Mouse (Mus musculus): ENCODE measurements around the gene Cdkal1.

Cdkal1 gene

GRCm38 (mm10) chr13:29271451-29271850 lies 584.0 kb downstream of the Cdkal1 start:
- no peak for DNase-seq (ENCODE audit: low spot score in 2 of 2)

GRCm38 (mm10) chr13:29264015-29264711 lies 591.3 kb downstream of the Cdkal1 start:
- no peak for DNase-seq (ENCODE audit: low spot score in 2 of 2)

GRCm38 (mm10) chr13:29262164-29262563 lies 593.3 kb downstream of the Cdkal1 start:
- DNase-seq (ENCODE audit: low spot score in 2 of 2) = no peak

GRCm38 (mm10) chr13:29248535-29248934 lies 606.9 kb downstream of the Cdkal1 start:
- no peak for DNase-seq (ENCODE audit: low spot score in 2 of 2)

GRCm38 (mm10) chr13:29247800-29248199 lies 607.7 kb downstream of the Cdkal1 start:
- no peak for DNase-seq (ENCODE audit: low spot score in 2 of 2)

- DNase-seq (ENCODE audit: low spot score in 2 of 2) = no peak
Measured at GRCm38 (mm10) chr13:29235065-29235464, 620.4 kb downstream of the Cdkal1 start.

GRCm38 (mm10) chr13:29234442-29234841 lies 621.0 kb downstream of the Cdkal1 start:
- peak; percentile 33 to 80 for DNase-seq (ENCODE audit: low spot score in 2 of 2)

- no peak for DNase-seq (ENCODE audit: low spot score in 2 of 2)
Measured at GRCm38 (mm10) chr13:29233970-29234369, 621.5 kb downstream of the Cdkal1 start.

- no peak for DNase-seq (ENCODE audit: low spot score in 2 of 2)
Measured at GRCm38 (mm10) chr13:29232681-29233080, 622.8 kb downstream of the Cdkal1 start.

- no peak for DNase-seq (ENCODE audit: low spot score in 2 of 2)
Measured at GRCm38 (mm10) chr13:29224815-29225214, 630.7 kb downstream of the Cdkal1 start.

GRCm38 (mm10) chr13:29222261-29222838 lies 633.1 kb downstream of the Cdkal1 start:
- no peak for DNase-seq (ENCODE audit: low spot score in 2 of 2)

- no peak for DNase-seq (ENCODE audit: low spot score in 2 of 2)
Measured at GRCm38 (mm10) chr13:29221646-29222045, 633.8 kb downstream of the Cdkal1 start.

- no peak for DNase-seq (ENCODE audit: low spot score in 2 of 2)
Measured at GRCm38 (mm10) chr13:29218594-29219230, 636.8 kb downstream of the Cdkal1 start.

- DNase-seq (ENCODE audit: low spot score in 2 of 2) = no peak
Measured at GRCm38 (mm10) chr13:29210159-29211021, 645.1 kb downstream of the Cdkal1 start.

GRCm38 (mm10) chr13:29208749-29209148 lies 646.7 kb downstream of the Cdkal1 start:
- no peak for DNase-seq (ENCODE audit: low spot score in 2 of 2)

GRCm38 (mm10) chr13:29203856-29204255 lies 651.6 kb downstream of the Cdkal1 start:
- DNase-seq (ENCODE audit: low spot score in 2 of 2) = no peak

- no peak for DNase-seq (ENCODE audit: low spot score in 2 of 2)
Measured at GRCm38 (mm10) chr13:29203426-29203825, 652.0 kb downstream of the Cdkal1 start.

GRCm38 (mm10) chr13:29202562-29202961 lies 652.9 kb downstream of the Cdkal1 start:
- DNase-seq (ENCODE audit: low spot score in 2 of 2) = no peak

- no peak for DNase-seq (ENCODE audit: low spot score in 2 of 2)
Measured at GRCm38 (mm10) chr13:29199679-29200078, 655.8 kb downstream of the Cdkal1 start.

GRCm38 (mm10) chr13:29196798-29197498 lies 658.5 kb downstream of the Cdkal1 start:
- no peak for DNase-seq (ENCODE audit: low spot score in 2 of 2)

GRCm38 (mm10) chr13:29195722-29196121 lies 659.8 kb downstream of the Cdkal1 start:
- DNase-seq (ENCODE audit: low spot score in 2 of 2) = no peak

All from frontal cortex, postnatal 36 days (tissue).